Mouse (Mus musculus): Measurements from ENCODE around the gene Tbl1x. TPM values are rescaled to one million over a fixed set of nuclear protein-coding genes. Genes with fewer than 3 reads are reported as not detected.
A peak's percentile ranks its signal among the peaks of the same experiment; 100 is the strongest.

Tbl1x gene
- 77.6 and 81.1 TPM in 2 replicates for polyA plus RNA-seq (2014; fragmentation: Nextera tagmentation; extraction: Ambion mirVana)

DNA sequence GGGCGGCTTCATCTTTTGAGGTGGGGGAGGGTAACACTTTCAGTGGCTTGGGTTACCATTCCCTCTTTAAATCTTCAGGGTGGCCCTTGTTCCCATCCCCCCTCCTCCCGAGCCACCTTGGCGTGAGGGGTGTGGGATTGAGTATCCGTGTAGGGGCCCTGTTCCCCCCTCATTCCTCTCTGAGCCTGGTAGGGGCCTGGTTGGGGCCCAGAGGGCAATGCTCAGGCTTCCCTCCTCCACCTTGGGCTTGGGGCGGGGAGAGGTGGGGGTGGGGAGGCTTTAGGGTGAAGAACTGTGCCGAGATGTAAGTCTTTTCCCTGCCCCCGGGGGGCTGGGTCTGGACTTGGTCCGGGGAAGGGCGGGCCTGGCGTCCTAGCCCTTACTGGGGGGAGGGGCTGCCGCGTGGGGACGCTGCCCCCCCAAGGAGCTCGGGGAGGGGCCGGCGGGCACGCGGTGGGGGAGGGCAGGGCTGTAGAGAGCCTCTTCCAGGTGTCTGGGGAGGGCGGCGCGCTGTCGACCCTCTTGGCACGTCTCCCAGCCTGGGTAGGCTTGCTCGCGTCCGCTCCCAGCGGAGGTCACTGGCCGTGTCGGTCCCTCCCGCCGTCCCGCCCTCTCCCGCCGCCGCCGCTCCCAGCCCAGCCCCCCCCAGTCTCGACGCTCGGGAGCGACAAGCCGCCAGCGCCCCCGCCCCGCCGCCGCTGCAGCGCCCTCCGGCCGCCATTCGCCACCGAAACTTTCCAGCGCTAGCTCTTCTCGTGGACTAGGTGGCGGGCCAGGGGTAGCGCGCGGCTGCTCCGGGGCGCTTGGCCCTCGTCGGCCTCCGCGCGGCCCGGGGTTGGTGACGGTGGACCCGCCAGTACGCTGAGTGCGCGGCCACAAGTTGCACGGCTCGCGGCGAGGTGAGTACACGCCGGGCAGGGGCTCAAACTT lies at the start of gene Tbl1x:
Tbl1x (plus strand) TSS at position 643 of the 930 bp plus-strand sequence.
- ATAC-seq (ENCODE audit: insufficient read depth, low FRiP score, low TSS enrichment), result peak; percentile 82
- WGBS, result 17% methylated on average over 52 of the region's 76 CpGs
- no peaks in the 10 kb centered on the region for H3K27me3 ChIP-seq (ENCODE audit: control insufficient read depth, insufficient read depth, low read length)

DNA sequence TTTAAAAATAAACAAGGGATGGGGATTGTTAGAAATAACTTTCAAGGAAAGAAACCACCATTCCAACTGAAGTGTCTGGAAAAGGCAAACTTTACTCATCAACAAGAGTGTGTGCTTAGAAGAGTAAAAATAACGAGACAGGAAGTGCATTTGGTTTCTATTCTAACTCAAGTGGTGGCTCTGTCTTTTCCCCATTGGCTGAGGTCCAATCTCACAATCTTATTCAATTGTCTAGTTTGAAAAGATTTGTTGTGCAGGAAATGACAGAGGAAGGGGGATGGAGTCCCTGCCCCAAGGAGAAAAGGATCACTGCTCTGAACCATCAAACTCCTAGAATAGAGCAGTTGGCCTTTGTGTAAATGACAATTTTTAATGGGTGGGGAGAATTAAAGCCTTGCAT lies 41.6 kb upstream of the Tbl1x start:
- ATAC-seq (ENCODE audit: insufficient read depth, low FRiP score, low TSS enrichment) (no peak), DNase-seq (ENCODE audit: low spot score) (no peak)
- Histone ChIP-seq H3K9me3 (ENCODE audit: control insufficient read depth, low read length) (no peaks in the 10 kb centered on the region), H3K4me3 (ENCODE audit: low read depth, low read length) (no peak overlapping the region), H3K36me3 (ENCODE audit: control insufficient read depth, insufficient read depth, low read length) (no peaks in the 10 kb centered on the region), H3K9ac (ENCODE audit: low read length) (no peak overlapping the region), H3K27me3 (ENCODE audit: control insufficient read depth, insufficient read depth, low read length) (no peaks in the 10 kb centered on the region), H3K27ac (ENCODE audit: low read depth, low read length) (no peak overlapping the region), H3K4me2 (ENCODE audit: low read depth) (no peak overlapping the region), H3K4me1 (ENCODE audit: control insufficient read depth, insufficient read depth, low read length) (no peaks in the 10 kb centered on the region)
- WGBS, result 80% methylated on average over 1 of the region's 1 CpGs

More for the DNA sequence above, at the start of gene Tbl1x:
- Histone ChIP-seq H3K9ac (ENCODE audit: low read length) (peak within 1 kb of the TSS; percentile 72), H3K4me3 (ENCODE audit: low read depth, low read length) (peak within 1 kb of the TSS; percentile 64), H3K4me2 (ENCODE audit: low read depth) (peak within 1 kb of the TSS; percentile 49), H3K4me1 (ENCODE audit: control insufficient read depth, insufficient read depth, low read length) (peaks cover 4% of the 10 kb centered on the region; the same call in 1 of the 2 replicates), H3K9me3 (ENCODE audit: control insufficient read depth, low read length) (no peaks in the 10 kb centered on the region), H3K36me3 (ENCODE audit: control insufficient read depth, insufficient read depth, low read length) (no peaks in the 10 kb centered on the region), H3K27ac (ENCODE audit: low read depth, low read length) (peak within 1 kb of the TSS; percentile 88)
- DNase-seq (ENCODE audit: low spot score), result peak; percentile 82

DNA sequence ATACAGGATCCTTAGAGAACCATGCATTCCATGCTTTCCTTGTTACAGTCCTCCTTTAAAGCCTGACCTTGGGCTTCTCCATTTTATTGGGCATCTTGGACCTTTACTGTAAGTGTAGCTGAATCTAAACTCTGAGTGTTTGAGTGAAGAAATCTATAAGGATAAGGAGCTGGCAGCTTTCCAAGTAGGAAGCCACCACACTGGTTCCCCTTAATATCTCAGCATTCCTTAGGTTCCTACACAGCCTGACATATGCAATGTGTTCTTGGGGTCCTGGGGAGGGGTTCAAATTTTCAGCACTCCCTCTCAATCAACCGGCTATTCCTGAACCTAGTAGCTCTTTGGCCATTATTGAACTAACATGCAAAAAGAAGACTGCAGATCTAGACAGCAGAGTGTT lies 38.0 kb upstream of the Tbl1x start:
- H3K9ac ChIP-seq (ENCODE audit: low read length), result no peak overlapping the region
- H3K4me2 ChIP-seq (ENCODE audit: low read depth), result no peak overlapping the region
- H3K27ac ChIP-seq (ENCODE audit: low read depth, low read length), result no peak overlapping the region
- no peaks in the 10 kb centered on the region for H3K27me3 ChIP-seq (ENCODE audit: control insufficient read depth, insufficient read depth, low read length)
- WGBS, result 90% methylated on average over 1 of the region's 1 CpGs
- no peaks in the 10 kb centered on the region for H3K4me1 ChIP-seq (ENCODE audit: control insufficient read depth, insufficient read depth, low read length)
- H3K36me3 ChIP-seq (ENCODE audit: control insufficient read depth, insufficient read depth, low read length), result no peaks in the 10 kb centered on the region
- H3K9me3 ChIP-seq (ENCODE audit: control insufficient read depth, low read length), result no peaks in the 10 kb centered on the region
- H3K4me3 ChIP-seq (ENCODE audit: low read depth, low read length), result no peak overlapping the region
- DNase-seq (ENCODE audit: low spot score) (no peak), ATAC-seq (ENCODE audit: insufficient read depth, low FRiP score, low TSS enrichment) (no peak)

DNA sequence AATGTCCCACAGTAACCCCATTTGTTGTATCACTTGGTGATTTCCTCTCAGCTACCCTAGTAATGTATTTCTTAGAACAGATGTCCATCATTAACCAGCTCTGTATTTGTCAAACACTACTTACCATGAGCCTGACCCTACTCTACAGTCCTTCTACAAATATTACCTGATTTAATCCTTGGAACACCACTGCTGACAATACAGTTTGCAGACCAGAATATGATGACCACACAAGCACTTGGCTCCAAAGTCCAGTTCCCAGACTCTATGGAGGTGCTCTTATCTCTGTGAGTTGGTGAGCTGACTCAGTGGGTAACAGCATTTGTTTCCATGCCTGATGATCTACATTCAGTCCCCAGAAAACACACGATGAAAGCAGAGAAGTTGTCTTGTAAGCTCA lies 37.3 kb upstream of the Tbl1x start:
- H3K4me2 ChIP-seq (ENCODE audit: low read depth), result no peak overlapping the region
- no peak overlapping the region for H3K27ac ChIP-seq (ENCODE audit: low read depth, low read length)
- no peaks in the 10 kb centered on the region for H3K9me3 ChIP-seq (ENCODE audit: control insufficient read depth, low read length)
- H3K36me3 ChIP-seq (ENCODE audit: control insufficient read depth, insufficient read depth, low read length), result no peaks in the 10 kb centered on the region
- H3K27me3 ChIP-seq (ENCODE audit: control insufficient read depth, insufficient read depth, low read length), result no peaks in the 10 kb centered on the region
- no peak for ATAC-seq (ENCODE audit: insufficient read depth, low FRiP score, low TSS enrichment)
- no peak overlapping the region for H3K9ac ChIP-seq (ENCODE audit: low read length)
- no peak for DNase-seq (ENCODE audit: low spot score)
- H3K4me3 ChIP-seq (ENCODE audit: low read depth, low read length), result no peak overlapping the region
- WGBS, result 82% methylated on average over 1 of the region's 1 CpGs
- no peaks in the 10 kb centered on the region for H3K4me1 ChIP-seq (ENCODE audit: control insufficient read depth, insufficient read depth, low read length)

DNA sequence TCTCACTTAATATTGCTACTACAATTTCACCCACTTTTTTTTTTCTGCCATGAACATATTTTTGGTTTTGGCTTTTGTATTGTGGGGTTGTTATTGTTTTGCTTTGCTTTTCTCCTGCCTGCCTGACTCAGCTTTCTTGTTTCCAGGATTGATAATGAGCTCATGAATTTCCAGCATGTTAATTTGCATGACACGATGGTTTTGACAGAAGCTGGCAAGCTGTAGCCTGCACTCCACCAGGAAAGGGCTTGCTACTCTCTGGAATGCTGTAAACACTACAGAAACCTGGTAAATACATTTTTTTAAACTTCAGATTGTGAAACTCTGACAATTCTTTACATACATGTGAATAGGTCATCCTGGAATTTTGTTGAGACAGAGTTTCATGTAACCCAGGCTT lies 36.3 kb upstream of the Tbl1x start:
- Histone ChIP-seq H3K4me2 (ENCODE audit: low read depth) (no peak overlapping the region), H3K4me1 (ENCODE audit: control insufficient read depth, insufficient read depth, low read length) (no peaks in the 10 kb centered on the region), H3K27me3 (ENCODE audit: control insufficient read depth, insufficient read depth, low read length) (no peaks in the 10 kb centered on the region), H3K4me3 (ENCODE audit: low read depth, low read length) (no peak overlapping the region), H3K36me3 (ENCODE audit: control insufficient read depth, insufficient read depth, low read length) (no peaks in the 10 kb centered on the region), H3K9ac (ENCODE audit: low read length) (no peak overlapping the region), H3K27ac (ENCODE audit: low read depth, low read length) (no peak overlapping the region), H3K9me3 (ENCODE audit: control insufficient read depth, low read length) (no peaks in the 10 kb centered on the region)
- no peak for DNase-seq (ENCODE audit: low spot score)
- WGBS, result 33% methylated on average over 1 of the region's 1 CpGs
- ATAC-seq (ENCODE audit: insufficient read depth, low FRiP score, low TSS enrichment), result no peak

DNA sequence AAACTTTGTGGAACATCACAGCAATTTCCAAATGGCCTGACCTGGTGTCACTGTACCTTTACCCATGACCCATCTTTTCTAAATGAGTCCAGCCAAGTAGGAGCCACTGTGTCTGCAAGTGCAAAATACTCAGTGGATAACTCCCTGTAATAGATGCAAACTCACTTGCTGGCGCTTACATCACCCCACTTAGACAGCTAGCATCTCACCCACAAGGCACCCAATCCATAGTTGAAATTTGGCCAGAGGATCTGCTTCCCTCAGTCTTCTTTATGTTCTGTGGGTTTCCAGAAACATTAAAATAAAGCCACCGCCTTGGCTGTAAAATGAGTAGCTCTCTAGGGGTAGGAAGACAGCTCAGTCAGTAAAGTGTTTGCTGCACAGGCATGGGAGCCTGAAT lies 33.3 kb upstream of the Tbl1x start:
- 84% methylated on average over 2 of the region's 2 CpGs for WGBS
- no peak for ATAC-seq (ENCODE audit: insufficient read depth, low FRiP score, low TSS enrichment)
- no peak overlapping the region for H3K9ac ChIP-seq (ENCODE audit: low read length)

DNA sequence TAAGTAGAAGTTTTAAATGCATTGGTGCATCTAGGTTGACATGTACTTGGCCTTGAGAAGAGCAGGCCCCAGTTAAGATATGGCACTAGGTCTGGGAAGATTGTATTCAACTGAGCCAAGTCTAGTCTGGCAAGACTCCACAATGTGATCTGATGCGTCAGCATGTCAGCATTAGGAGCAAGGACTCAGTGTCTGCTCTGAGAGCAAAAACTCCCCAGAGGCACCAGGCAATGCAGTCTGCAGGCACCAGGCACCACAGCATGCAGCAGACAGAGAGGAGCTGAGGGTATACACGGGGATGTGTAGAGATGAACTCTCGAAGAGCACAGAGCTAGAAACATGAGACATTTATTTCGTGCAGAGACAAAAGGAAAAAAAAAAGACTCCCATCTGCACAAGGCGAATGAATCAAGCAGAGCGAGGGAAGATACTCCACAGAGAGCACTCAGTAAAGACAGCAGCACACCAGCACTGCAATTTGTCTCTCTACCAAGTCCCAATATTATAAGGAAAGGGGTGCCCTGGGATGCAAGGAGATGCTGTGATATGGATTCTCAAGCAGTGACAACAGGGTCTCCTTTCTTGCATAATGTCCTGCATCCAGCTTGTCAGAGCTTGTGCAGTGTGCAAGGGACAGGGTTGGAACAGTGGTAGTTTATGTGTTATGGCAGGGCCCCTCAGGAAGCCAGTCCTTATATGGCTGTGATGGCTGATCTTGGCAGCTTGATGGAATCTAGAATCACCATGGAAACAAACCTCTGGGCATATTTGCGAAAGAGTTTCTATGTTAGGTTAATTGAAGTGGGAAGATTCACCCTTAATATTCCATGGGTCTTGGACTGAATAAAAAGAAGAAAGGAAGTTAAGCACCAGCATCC lies 22.7 kb upstream of the Tbl1x start:
- H3K36me3 ChIP-seq (ENCODE audit: control insufficient read depth, insufficient read depth, low read length), result no peaks in the 10 kb centered on the region
- WGBS, result 76% methylated on average over 7 of the region's 7 CpGs
- H3K27ac ChIP-seq (ENCODE audit: low read depth, low read length), result no peak overlapping the region
- no peak overlapping the region for H3K9ac ChIP-seq (ENCODE audit: low read length)
- no peak overlapping the region for H3K4me3 ChIP-seq (ENCODE audit: low read depth, low read length)
- DNase-seq (ENCODE audit: low spot score) (no peak), ATAC-seq (ENCODE audit: insufficient read depth, low FRiP score, low TSS enrichment) (no peak)
- no peaks in the 10 kb centered on the region for H3K27me3 ChIP-seq (ENCODE audit: control insufficient read depth, insufficient read depth, low read length)
- no peaks in the 10 kb centered on the region for H3K9me3 ChIP-seq (ENCODE audit: control insufficient read depth, low read length)
- H3K4me1 ChIP-seq (ENCODE audit: control insufficient read depth, insufficient read depth, low read length), result no peaks in the 10 kb centered on the region
- no peak overlapping the region for H3K4me2 ChIP-seq (ENCODE audit: low read depth)

More for the DNA sequence above, 33.3 kb upstream of the Tbl1x start:
- Histone ChIP-seq H3K4me3 (ENCODE audit: low read depth, low read length) (no peak overlapping the region), H3K4me2 (ENCODE audit: low read depth) (no peak overlapping the region), H3K4me1 (ENCODE audit: control insufficient read depth, insufficient read depth, low read length) (no peaks in the 10 kb centered on the region), H3K27ac (ENCODE audit: low read depth, low read length) (no peak overlapping the region), H3K36me3 (ENCODE audit: control insufficient read depth, insufficient read depth, low read length) (no peaks in the 10 kb centered on the region), H3K27me3 (ENCODE audit: control insufficient read depth, insufficient read depth, low read length) (no peaks in the 10 kb centered on the region), H3K9me3 (ENCODE audit: control insufficient read depth, low read length) (no peaks in the 10 kb centered on the region)
- DNase-seq (ENCODE audit: low spot score), result no peak

DNA sequence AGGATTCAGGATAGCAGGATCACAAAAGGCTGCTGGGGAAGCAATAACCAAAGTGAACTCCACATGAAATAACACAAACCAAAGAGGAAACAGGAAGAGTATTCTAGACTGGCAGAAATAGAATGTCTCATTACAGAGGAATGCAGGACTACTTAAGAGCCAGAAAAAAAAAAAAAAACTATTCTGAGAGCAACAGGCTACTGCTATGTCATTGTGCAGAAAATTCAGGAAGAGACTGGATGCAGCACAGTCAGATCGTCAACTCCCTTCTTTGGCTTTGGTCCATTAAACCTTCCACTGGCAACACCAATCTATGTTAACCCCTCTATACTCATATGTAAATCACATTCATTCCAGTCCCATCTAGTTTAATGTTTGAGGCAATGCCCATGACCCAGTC lies 20.7 kb upstream of the Tbl1x start:
- no peak overlapping the region for H3K9ac ChIP-seq (ENCODE audit: low read length)
- no peak overlapping the region for H3K4me2 ChIP-seq (ENCODE audit: low read depth)
- DNase-seq (ENCODE audit: low spot score) (no peak), ATAC-seq (ENCODE audit: insufficient read depth, low FRiP score, low TSS enrichment) (no peak)
- no peak overlapping the region for H3K4me3 ChIP-seq (ENCODE audit: low read depth, low read length)
- no peaks in the 10 kb centered on the region for H3K27me3 ChIP-seq (ENCODE audit: control insufficient read depth, insufficient read depth, low read length)
- H3K36me3 ChIP-seq (ENCODE audit: control insufficient read depth, insufficient read depth, low read length), result no peaks in the 10 kb centered on the region
- no peaks in the 10 kb centered on the region for H3K4me1 ChIP-seq (ENCODE audit: control insufficient read depth, insufficient read depth, low read length)
- no peak overlapping the region for H3K27ac ChIP-seq (ENCODE audit: low read depth, low read length)
- 80% methylated on average over 1 of the region's 1 CpGs for WGBS
- no peaks in the 10 kb centered on the region for H3K9me3 ChIP-seq (ENCODE audit: control insufficient read depth, low read length)
